Mouse (Mus musculus): ENCODE measurements around the gene Nfic. TPM values are rescaled to one million over a fixed set of nuclear protein-coding genes. Genes with fewer than 3 reads are reported as not detected.
A peak's percentile ranks its signal among the peaks of the same experiment; 100 is the strongest.

Gene Nfic
- polyA plus RNA-seq, 1 experiment, result 26.7 TPM

- H3K27me3 ChIP-seq (ENCODE audit: control insufficient read depth, insufficient read depth, low read length), result no peaks in the 10 kb centered on the region
- 93% methylated on average over 11 of the region's 11 CpGs for WGBS
- H3K36me3 ChIP-seq (ENCODE audit: control insufficient read depth, insufficient read depth, low read length), result peaks cover 8% of the 10 kb centered on the region
- no peak overlapping the region for H3K27ac ChIP-seq (ENCODE audit: control insufficient read depth, insufficient read depth, low read length)
- peaks cover 28% of the 10 kb centered on the region for H3K4me1 ChIP-seq (replicated peaks; ENCODE audit: control insufficient read depth, insufficient read depth, low read length)
- no peak overlapping the region for H3K4me3 ChIP-seq (ENCODE audit: control insufficient read depth, insufficient read depth, low read length)
- no peak for TF ChIP-seq CTCF (IDR thresholded peaks at IDR 0.05; ENCODE audit: borderline replicate concordance, control insufficient read depth, extremely low read depth, insufficient read depth, low read length, poor library complexity)
- TF ChIP-seq POLR2A (IDR thresholded peaks at IDR 0.05; ENCODE audit: control insufficient read depth, extremely low read depth, insufficient read depth, low read length, poor library complexity), result no peak
- DNase-seq, result no peak
Observed at GRCm38 (mm10) chr10:81494260-81495041, 39.0 kb upstream of the Nfic start.

DNA sequence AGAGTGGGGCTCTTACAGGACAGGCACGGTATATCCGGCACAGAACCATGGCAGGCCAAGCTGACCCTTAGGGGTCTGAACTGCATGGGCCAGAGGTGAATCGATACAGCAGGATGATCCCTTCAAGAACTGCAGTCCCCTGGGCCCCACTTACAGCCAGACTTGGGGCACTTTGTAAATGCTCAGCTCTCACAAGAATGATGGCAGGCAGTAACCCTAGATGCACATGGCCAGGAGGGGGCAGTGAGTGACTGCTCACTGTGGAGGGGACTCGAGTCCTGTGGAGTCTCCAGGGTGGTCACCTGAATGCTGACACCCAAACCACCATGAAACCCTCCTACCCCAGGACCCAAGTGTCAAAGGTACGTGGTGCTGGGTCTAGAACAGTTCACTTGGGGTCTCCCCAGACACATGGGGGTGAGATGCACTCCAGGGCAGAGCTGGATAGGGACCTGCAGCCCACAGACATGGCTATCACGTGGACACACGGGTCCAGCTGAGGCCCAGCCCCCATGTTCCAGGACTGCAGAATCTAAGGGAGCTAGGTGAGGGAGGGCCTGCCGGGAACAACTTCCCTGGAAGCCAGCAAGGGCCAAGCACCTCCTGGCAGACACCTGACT lies 38.3 kb upstream of the Nfic start:
- H3K36me3 ChIP-seq (ENCODE audit: control insufficient read depth, insufficient read depth, low read length), result peaks cover 8% of the 10 kb centered on the region
- WGBS, result 90% methylated on average over 8 of the region's 8 CpGs
- H3K4me1 ChIP-seq (replicated peaks; ENCODE audit: control insufficient read depth, insufficient read depth, low read length), result peaks cover 23% of the 10 kb centered on the region
- TF ChIP-seq POLR2A (IDR thresholded peaks at IDR 0.05; ENCODE audit: control insufficient read depth, extremely low read depth, insufficient read depth, low read length, poor library complexity), result no peak
- 0 out of 2 replicates have a peak, but pooled peaks have one; percentile 19 for TF ChIP-seq CTCF (IDR thresholded peaks at IDR 0.05; ENCODE audit: borderline replicate concordance, control insufficient read depth, extremely low read depth, insufficient read depth, low read length, poor library complexity)
- DNase-seq, result peak; percentile 49
- no peaks in the 10 kb centered on the region for H3K27me3 ChIP-seq (ENCODE audit: control insufficient read depth, insufficient read depth, low read length)
- no peak overlapping the region for H3K27ac ChIP-seq (ENCODE audit: control insufficient read depth, insufficient read depth, low read length)
- no peak overlapping the region for H3K4me3 ChIP-seq (ENCODE audit: control insufficient read depth, insufficient read depth, low read length)

DNA sequence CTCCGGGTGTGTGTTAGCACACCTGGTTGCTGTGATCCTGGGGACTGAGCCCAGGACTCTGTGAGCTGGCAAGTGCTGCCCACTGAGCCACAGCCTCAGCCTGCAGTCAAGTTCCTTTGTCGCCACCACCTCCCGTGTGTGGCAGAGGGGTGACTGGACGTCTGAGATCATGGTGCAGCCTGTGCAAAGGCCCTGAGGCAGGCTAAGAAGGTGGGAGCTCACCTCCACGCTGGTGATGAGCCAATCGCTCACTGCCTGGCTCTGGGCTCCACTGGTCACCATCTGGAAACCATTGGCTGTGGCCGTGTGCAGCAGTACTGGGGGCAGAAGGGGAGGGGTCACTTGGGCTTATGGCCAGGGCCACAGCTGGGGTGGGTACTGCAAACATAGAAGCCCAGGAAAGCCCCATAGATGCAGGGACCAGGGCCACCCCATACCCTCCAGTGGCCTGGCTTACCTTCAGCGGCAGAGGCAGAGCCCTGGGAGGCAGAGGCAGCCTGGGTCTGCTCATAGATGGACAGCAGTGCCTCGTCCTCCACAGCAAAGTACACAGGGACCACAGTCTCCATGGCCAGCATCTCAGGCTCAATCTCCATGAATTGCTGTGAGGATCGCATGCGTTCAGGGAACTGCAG lies 37.3 kb upstream of the Nfic start:
- DNase-seq, result no peak
- no peak for TF ChIP-seq POLR2A (IDR thresholded peaks at IDR 0.05; ENCODE audit: control insufficient read depth, extremely low read depth, insufficient read depth, low read length, poor library complexity)
- TF ChIP-seq CTCF (IDR thresholded peaks at IDR 0.05; ENCODE audit: borderline replicate concordance, control insufficient read depth, extremely low read depth, insufficient read depth, low read length, poor library complexity), result no peak
- Histone ChIP-seq H3K27me3 (ENCODE audit: control insufficient read depth, insufficient read depth, low read length) (no peaks in the 10 kb centered on the region), H3K27ac (ENCODE audit: control insufficient read depth, insufficient read depth, low read length) (no peak overlapping the region), H3K4me3 (ENCODE audit: control insufficient read depth, insufficient read depth, low read length) (no peak overlapping the region), H3K36me3 (ENCODE audit: control insufficient read depth, insufficient read depth, low read length) (peaks cover 17% of the 10 kb centered on the region), H3K4me1 (replicated peaks; ENCODE audit: control insufficient read depth, insufficient read depth, low read length) (peaks cover 15% of the 10 kb centered on the region)
- 94% methylated on average over 11 of the region's 11 CpGs for WGBS

DNA sequence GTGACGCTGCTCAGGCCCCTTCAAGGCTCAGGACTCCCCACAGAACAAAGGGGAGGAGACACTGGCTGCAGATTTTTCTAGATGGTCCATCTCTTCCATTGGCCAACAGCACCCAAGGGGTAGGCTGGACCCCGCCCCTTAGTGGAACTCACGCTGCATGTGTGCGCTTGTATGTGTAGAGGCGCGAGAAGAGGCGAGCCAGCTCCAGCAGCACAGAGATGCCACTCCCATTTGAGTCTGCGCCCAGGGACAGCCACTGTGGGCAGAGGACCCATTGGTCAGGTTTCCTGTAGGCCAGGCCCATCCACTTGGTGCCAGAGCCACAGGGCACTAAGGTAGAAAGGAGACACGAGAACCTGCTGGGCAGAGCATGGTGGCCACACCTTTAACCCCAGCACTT lies 35.6 kb upstream of the Nfic start:
- no peak for TF ChIP-seq CTCF (IDR thresholded peaks at IDR 0.05; ENCODE audit: borderline replicate concordance, control insufficient read depth, extremely low read depth, insufficient read depth, low read length, poor library complexity)
- TF ChIP-seq POLR2A (IDR thresholded peaks at IDR 0.05; ENCODE audit: control insufficient read depth, extremely low read depth, insufficient read depth, low read length, poor library complexity), result no peak
- H3K4me3 ChIP-seq (ENCODE audit: control insufficient read depth, insufficient read depth, low read length), result no peak overlapping the region
- peaks cover 12% of the 10 kb centered on the region for H3K4me1 ChIP-seq (replicated peaks; ENCODE audit: control insufficient read depth, insufficient read depth, low read length)
- no peak overlapping the region for H3K27ac ChIP-seq (ENCODE audit: control insufficient read depth, insufficient read depth, low read length)
- no peak for DNase-seq
- no peaks in the 10 kb centered on the region for H3K27me3 ChIP-seq (ENCODE audit: control insufficient read depth, insufficient read depth, low read length)
- WGBS, result 99% methylated on average over 9 of the region's 9 CpGs
- peaks cover 23% of the 10 kb centered on the region for H3K36me3 ChIP-seq (ENCODE audit: control insufficient read depth, insufficient read depth, low read length)

DNA sequence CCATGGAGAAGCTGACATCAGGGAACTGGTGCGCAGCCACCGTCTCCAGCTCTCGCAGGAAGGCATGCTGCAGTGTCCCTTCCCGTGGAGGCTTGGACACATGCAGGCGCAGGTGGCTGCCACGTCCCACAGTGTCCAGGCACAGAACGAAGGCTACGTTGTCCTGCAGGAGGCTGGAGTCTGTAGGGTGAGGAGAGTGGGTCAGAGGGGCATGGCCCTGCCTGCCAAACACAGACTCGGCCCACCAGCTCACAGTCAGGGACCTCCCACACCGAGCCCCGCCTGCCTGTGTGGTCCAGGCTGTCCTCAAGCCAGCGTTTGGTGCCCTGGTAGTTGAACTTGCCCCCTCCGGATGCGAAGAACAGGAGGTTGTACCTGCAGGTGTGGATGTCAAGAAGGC lies 34.5 kb upstream of the Nfic start:
- H3K27ac ChIP-seq (ENCODE audit: control insufficient read depth, insufficient read depth, low read length), result no peak overlapping the region
- H3K36me3 ChIP-seq (ENCODE audit: control insufficient read depth, insufficient read depth, low read length), result peaks cover 23% of the 10 kb centered on the region
- no peaks in the 10 kb centered on the region for H3K27me3 ChIP-seq (ENCODE audit: control insufficient read depth, insufficient read depth, low read length)
- TF ChIP-seq CTCF (IDR thresholded peaks at IDR 0.05; ENCODE audit: borderline replicate concordance, control insufficient read depth, extremely low read depth, insufficient read depth, low read length, poor library complexity), result no peak
- no peak for TF ChIP-seq POLR2A (IDR thresholded peaks at IDR 0.05; ENCODE audit: control insufficient read depth, extremely low read depth, insufficient read depth, low read length, poor library complexity)
- H3K4me1 ChIP-seq (replicated peaks; ENCODE audit: control insufficient read depth, insufficient read depth, low read length), result peaks cover 3% of the 10 kb centered on the region
- no peak overlapping the region for H3K4me3 ChIP-seq (ENCODE audit: control insufficient read depth, insufficient read depth, low read length)
- WGBS, result 97% methylated on average over 14 of the region's 14 CpGs
- no peak for DNase-seq

DNA sequence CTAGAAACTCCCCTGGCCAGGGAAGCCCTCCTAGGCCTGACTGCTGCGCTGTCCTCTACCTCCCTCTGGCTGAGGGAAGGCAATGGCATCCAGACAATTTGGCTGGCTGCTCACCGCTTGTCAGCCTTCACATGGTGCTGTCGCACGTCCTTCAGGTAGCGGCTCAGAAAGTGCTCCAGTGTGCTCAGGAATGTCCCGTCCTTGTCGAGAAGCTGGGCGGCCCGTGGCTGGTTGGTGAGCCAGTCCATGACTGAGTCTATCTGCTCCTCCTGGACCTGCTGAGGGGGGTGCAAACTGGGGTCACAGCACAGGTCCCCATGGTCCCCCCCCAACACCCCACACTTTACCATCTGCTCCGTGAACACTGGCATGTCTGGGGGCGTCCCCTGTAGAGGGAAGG lies 32.6 kb upstream of the Nfic start:
- Histone ChIP-seq H3K4me1 (replicated peaks; ENCODE audit: control insufficient read depth, insufficient read depth, low read length) (no peaks in the 10 kb centered on the region), H3K27ac (ENCODE audit: control insufficient read depth, insufficient read depth, low read length) (no peak overlapping the region), H3K4me3 (ENCODE audit: control insufficient read depth, insufficient read depth, low read length) (no peak overlapping the region), H3K27me3 (ENCODE audit: control insufficient read depth, insufficient read depth, low read length) (no peaks in the 10 kb centered on the region), H3K36me3 (ENCODE audit: control insufficient read depth, insufficient read depth, low read length) (peaks cover 23% of the 10 kb centered on the region)
- no peak for DNase-seq
- TF ChIP-seq POLR2A (IDR thresholded peaks at IDR 0.05; ENCODE audit: control insufficient read depth, extremely low read depth, insufficient read depth, low read length, poor library complexity), result no peak
- no peak for TF ChIP-seq CTCF (IDR thresholded peaks at IDR 0.05; ENCODE audit: borderline replicate concordance, control insufficient read depth, extremely low read depth, insufficient read depth, low read length, poor library complexity)
- WGBS, result 96% methylated on average over 11 of the region's 11 CpGs

Measured in thymus, adult 2 months (tissue).